Mouse (Mus musculus) small intestine, adult 2 months (tissue): ENCODE measurements around the gene Lrig2.

Experiments
- CTCF ChIP-seq: fragments of 200-500 bp; IDR thresholded peaks from 2 replicates; pipeline ENCODE4 v1.5.1; 2012; ENCODE audit warnings: low read depth, mild to moderate bottlenecking, control low read depth, inconsistent platforms, low read length, moderate library complexity, mixed read lengths; ENCODE audit not compliant: insufficient replicate concordance, insufficient read length; ENCODE audit errors: extremely low read depth
- POLR2A ChIP-seq: fragments of 200-500 bp; IDR thresholded peaks from 2 replicates; pipeline ENCODE4 v1.6.1; 2012; ENCODE audit warnings: low read depth, mild to moderate bottlenecking, control low read depth, inconsistent platforms, low read length, moderate library complexity

GRCm38 (mm10) chr3:104548367-104549087 is 36.8 kb upstream of the Lrig2 start:
- TF ChIP-seq POLR2A, result no peak
- no peak for TF ChIP-seq CTCF
